Mouse (Mus musculus): ENCODE results near the gene Dusp9. TPM values are rescaled to one million over a fixed set of nuclear protein-coding genes. Genes with fewer than 3 reads are reported as not detected.

Dusp9 gene
- total RNA-seq, 1 experiment: 197 TPM

DNA sequence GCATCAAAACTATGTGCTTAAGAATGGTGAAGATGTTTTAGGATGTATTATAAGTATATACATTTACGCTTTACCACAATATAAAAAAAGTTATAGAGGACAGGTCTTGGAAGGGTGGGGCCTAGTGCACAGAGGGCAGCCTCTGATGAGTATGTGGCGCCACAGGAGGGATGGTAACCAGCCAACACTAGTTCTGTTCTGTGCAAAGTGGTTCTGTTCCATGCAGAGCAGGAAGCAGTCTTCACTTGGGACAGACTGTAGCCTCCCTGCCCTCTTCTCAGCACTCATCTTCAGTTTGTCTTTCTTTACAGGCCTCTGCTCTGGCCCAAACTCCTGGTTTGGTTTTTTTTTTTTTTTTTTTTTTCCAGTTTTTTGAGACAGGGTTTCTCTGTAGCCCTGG, 44.9 kb downstream of the Dusp9 start:
- Histone ChIP-seq H3K9me3 (ENCODE audit: control insufficient read depth, insufficient read depth, low read depth, low read length) (no peaks in the 10 kb centered on the region), H3K4me1 (ENCODE audit: control insufficient read depth in 2 of 2, insufficient read depth in 2 of 2, low read length in 2 of 2, poor library complexity in 1 of 2) (peaks cover 2 to 18% of the 10 kb centered on the region in 2 experiments; a peak in 2 of 4 replicates), H3K4me3 (ENCODE audit: insufficient read depth in 1 of 2, low read depth in 1 of 2, low read length in 2 of 2, poor library complexity in 1 of 2, severe bottlenecking in 1 of 2) (no peak overlapping the region), H3K36me3 (ENCODE audit: control insufficient read depth, insufficient read depth, low read length, poor library complexity, severe bottlenecking) (peaks cover 46% of the 10 kb centered on the region), H3K9ac (ENCODE audit: insufficient read depth, low read depth, low read length, poor library complexity, severe bottlenecking) (no peak overlapping the region), H3K27ac (ENCODE audit: insufficient read depth, low read depth, low read length, poor library complexity, severe bottlenecking) (0 out of 2 replicates have a peak overlapping the region, but pooled peaks have one; percentile 22)
- TF ChIP-seq HCFC1 (IDR thresholded peaks at IDR 0.05; ENCODE audit: borderline replicate concordance, insufficient read depth, low read length) (no peak), MAFK (IDR thresholded peaks at IDR 0.05; ENCODE audit: insufficient read depth, low read depth, low read length) (no peak), CHD2 (IDR thresholded peaks at IDR 0.05; ENCODE audit: low read depth, low read length) (no peak)
- DNase-seq (ENCODE audit: low read depth, low spot score): no peak
- in situ Hi-C loops (cut with MboI; ENCODE audit: low sequenced_read_pairs in 2 of 2, unreplicated experiment in 2 of 2): no loop called here

- peaks cover 2 to 18% of the 10 kb centered on the region in 2 experiments; a peak in 2 of 4 replicates for H3K4me1 ChIP-seq (ENCODE audit: control insufficient read depth in 2 of 2, insufficient read depth in 2 of 2, low read length in 2 of 2, poor library complexity in 1 of 2)
- in situ Hi-C loops (cut with MboI; ENCODE audit: low sequenced_read_pairs in 2 of 2, unreplicated experiment in 2 of 2): no loop called here
- H3K4me3 ChIP-seq (ENCODE audit: insufficient read depth in 1 of 2, low read depth in 1 of 2, low read length in 2 of 2, poor library complexity in 1 of 2, severe bottlenecking in 1 of 2): no peak overlapping the region
- DNase-seq (ENCODE audit: low read depth, low spot score): no peak
- H3K27ac ChIP-seq (ENCODE audit: insufficient read depth, low read depth, low read length, poor library complexity, severe bottlenecking): peak overlapping the region; percentile 43; the same call in 1 of the 2 replicates
- H3K9me3 ChIP-seq (ENCODE audit: control insufficient read depth, insufficient read depth, low read depth, low read length): no peaks in the 10 kb centered on the region
- TF ChIP-seq HCFC1 (IDR thresholded peaks at IDR 0.05; ENCODE audit: borderline replicate concordance, insufficient read depth, low read length): no peak
- TF ChIP-seq CHD2 (IDR thresholded peaks at IDR 0.05; ENCODE audit: low read depth, low read length): no peak
- no peak for TF ChIP-seq MAFK (IDR thresholded peaks at IDR 0.05; ENCODE audit: insufficient read depth, low read depth, low read length)
- TF ChIP-seq ZC3H11A (IDR thresholded peaks at IDR 0.05; ENCODE audit: borderline replicate concordance, low read depth, low read length): no peak
- TF ChIP-seq ZNF384 (IDR thresholded peaks at IDR 0.05; ENCODE audit: low read depth, low read length): no peak
- H3K36me3 ChIP-seq (ENCODE audit: control insufficient read depth, insufficient read depth, low read length, poor library complexity, severe bottlenecking): peaks cover 45% of the 10 kb centered on the region
- H3K9ac ChIP-seq (ENCODE audit: insufficient read depth, low read depth, low read length, poor library complexity, severe bottlenecking): no peak overlapping the region
Observed at GRCm38 (mm10) chrX:73684978-73685377, 45.8 kb downstream of the Dusp9 start.

DNA sequence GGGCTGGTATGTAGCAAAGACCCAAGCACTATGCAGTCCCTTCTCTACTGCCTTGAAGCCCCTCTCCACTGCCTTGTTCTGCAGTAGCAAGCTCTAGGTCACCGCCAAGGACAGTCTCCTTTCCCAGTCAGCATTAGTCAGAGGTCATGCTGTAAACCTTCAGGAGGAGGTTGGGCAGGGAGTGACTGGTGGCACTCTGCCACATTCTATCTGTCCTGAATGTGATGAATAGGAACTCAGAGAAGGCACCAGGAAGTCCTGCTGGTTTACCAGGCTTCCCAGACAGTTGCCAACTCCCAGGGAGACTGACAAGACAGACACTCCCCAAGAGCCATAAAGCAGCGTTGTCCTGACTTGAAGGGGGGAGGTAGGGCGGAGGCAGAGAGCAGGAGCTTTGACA, 46.4 kb downstream of the Dusp9 start:
- H3K9ac ChIP-seq (ENCODE audit: insufficient read depth, low read depth, low read length, poor library complexity, severe bottlenecking): no peak overlapping the region
- no peak for DNase-seq (ENCODE audit: low read depth, low spot score)
- H3K4me3 ChIP-seq (ENCODE audit: insufficient read depth in 1 of 2, low read depth in 1 of 2, low read length in 2 of 2, poor library complexity in 1 of 2, severe bottlenecking in 1 of 2): no peak overlapping the region
- H3K9me3 ChIP-seq (ENCODE audit: control insufficient read depth, insufficient read depth, low read depth, low read length): no peaks in the 10 kb centered on the region
- TF ChIP-seq CHD2 (IDR thresholded peaks at IDR 0.05; ENCODE audit: low read depth, low read length) (no peak), ZNF384 (IDR thresholded peaks at IDR 0.05; ENCODE audit: low read depth, low read length) (no peak), ZC3H11A (IDR thresholded peaks at IDR 0.05; ENCODE audit: borderline replicate concordance, low read depth, low read length) (no peak), MAFK (IDR thresholded peaks at IDR 0.05; ENCODE audit: insufficient read depth, low read depth, low read length) (no peak), HCFC1 (IDR thresholded peaks at IDR 0.05; ENCODE audit: borderline replicate concordance, insufficient read depth, low read length) (no peak)
- H3K36me3 ChIP-seq (ENCODE audit: control insufficient read depth, insufficient read depth, low read length, poor library complexity, severe bottlenecking): peaks cover 41% of the 10 kb centered on the region
- H3K4me1 ChIP-seq (ENCODE audit: control insufficient read depth in 2 of 2, insufficient read depth in 2 of 2, low read length in 2 of 2, poor library complexity in 1 of 2): peaks cover 2 to 18% of the 10 kb centered on the region in 2 experiments; a peak in 2 of 4 replicates
- H3K27ac ChIP-seq (ENCODE audit: insufficient read depth, low read depth, low read length, poor library complexity, severe bottlenecking): 0 out of 2 replicates have a peak overlapping the region, but pooled peaks have one; percentile 43
- in situ Hi-C loops (cut with MboI; ENCODE audit: low sequenced_read_pairs in 2 of 2, unreplicated experiment in 2 of 2): no loop called here

- Histone ChIP-seq H3K9me3 (ENCODE audit: control insufficient read depth, insufficient read depth, low read depth, low read length) (no peaks in the 10 kb centered on the region), H3K9ac (ENCODE audit: insufficient read depth, low read depth, low read length, poor library complexity, severe bottlenecking) (no peak overlapping the region), H3K36me3 (ENCODE audit: control insufficient read depth, insufficient read depth, low read length, poor library complexity, severe bottlenecking) (peaks cover 28% of the 10 kb centered on the region), H3K4me1 (ENCODE audit: control insufficient read depth in 2 of 2, insufficient read depth in 2 of 2, low read length in 2 of 2, poor library complexity in 1 of 2) (no peaks in the 10 kb centered on the region), H3K4me3 (ENCODE audit: insufficient read depth in 1 of 2, low read depth in 1 of 2, low read length in 2 of 2, poor library complexity in 1 of 2, severe bottlenecking in 1 of 2) (no peak overlapping the region), H3K27ac (ENCODE audit: insufficient read depth, low read depth, low read length, poor library complexity, severe bottlenecking) (no peak overlapping the region)
- TF ChIP-seq ZC3H11A (IDR thresholded peaks at IDR 0.05; ENCODE audit: borderline replicate concordance, low read depth, low read length) (no peak), ZNF384 (IDR thresholded peaks at IDR 0.05; ENCODE audit: low read depth, low read length) (no peak)
- peak; percentile 28 for DNase-seq (ENCODE audit: low read depth, low spot score)
- in situ Hi-C loops (cut with MboI; ENCODE audit: low sequenced_read_pairs in 2 of 2, unreplicated experiment in 2 of 2): no loop called here
Observed at GRCm38 (mm10) chrX:73690917-73691629, 51.9 kb downstream of the Dusp9 start.

Other genes starting within 250 kb of the Dusp9 start
- 6.2 and 15.6 TPM in 2 replicates for gene Gm18336, start 240.7 kb upstream of the Dusp9 start, total RNA-seq (2012; rRNA removed)
- gene Zfp92, start 228.3 kb upstream of the Dusp9 start, total RNA-seq (2012; rRNA removed): 0.04 and 0.05 TPM in 2 replicates
- gene Trex2, start 204.1 kb upstream of the Dusp9 start, total RNA-seq (2012; rRNA removed): 0.27 and 0.37 TPM in 2 replicates
- gene Haus7, start 180.4 kb upstream of the Dusp9 start, total RNA-seq (2012; rRNA removed): 29.4 and 31.1 TPM in 2 replicates
- 3.5 and 12.0 TPM in 2 replicates for gene Bgn, start 155.8 kb upstream of the Dusp9 start, total RNA-seq (2012; rRNA removed)
- 0.04 and 0.26 TPM in 2 replicates for gene Atp2b3, start 136.3 kb upstream of the Dusp9 start, total RNA-seq (2012; rRNA removed)
- gene Pnck, start 20.7 kb downstream of the Dusp9 start, total RNA-seq (2012; rRNA removed): 2.0 and 4.9 TPM in 2 replicates
- gene Slc6a8, start 33.7 kb downstream of the Dusp9 start, total RNA-seq (2012; rRNA removed): 83.4 and 133 TPM in 2 replicates
- gene Bcap31, start 76.8 kb downstream of the Dusp9 start, total RNA-seq (2012; rRNA removed): 246 and 314 TPM in 2 replicates
- gene Abcd1, start 77.2 kb downstream of the Dusp9 start, total RNA-seq (2012; rRNA removed): 4.2 and 5.0 TPM in 2 replicates
- gene Plxnb3, start 117.7 kb downstream of the Dusp9 start, total RNA-seq (2012; rRNA removed): 0.27 and 0.32 TPM in 2 replicates
- 1.2 and 1.5 TPM in 2 replicates for gene Srpk3, start 135.0 kb downstream of the Dusp9 start, total RNA-seq (2012; rRNA removed)
- 169 and 194 TPM in 2 replicates for gene Idh3g, start 147.5 kb downstream of the Dusp9 start, total RNA-seq (2012; rRNA removed)
- gene Ssr4, start 147.6 kb downstream of the Dusp9 start, total RNA-seq (2012; rRNA removed): 290 and 294 TPM in 2 replicates
- 55.2 and 97.6 TPM in 2 replicates for gene Pdzd4, start 185.6 kb downstream of the Dusp9 start, total RNA-seq (2012; rRNA removed)

All from ES-E14 (cell line).